Mouse (Mus musculus) lung, embryonic 14.5 days (tissue): Measurements from ENCODE around the gene Bcl2l11. TPM values are rescaled to one million over a fixed set of nuclear protein-coding genes. Genes with fewer than 3 reads are reported as not detected.
A peak's percentile ranks its signal among the peaks of the same experiment; 100 is the strongest.

ENCODE experiments used
- ATAC-seq: fragments of 200-750 bp; cut with Nextera tagmentation; 2 replicates; pipeline ENCODE4 v1.8.0; 2017; ENCODE audit warnings: mild to moderate bottlenecking, moderate TSS enrichment, moderate library complexity; ENCODE audit not compliant: insufficient read depth
- DNase-seq: peaks from one replicate; pipeline ENCODE4 v3.0.0-alpha.2; 2015
- H3K27ac ChIP-seq: fragments of 300-500 bp; sonication (generic); 2 replicates; pipeline ENCODE4 v1.5.1; 2014; ENCODE audit warnings: low read depth, mild to moderate bottlenecking, moderate library complexity
- H3K27me3 ChIP-seq: fragments of 300-500 bp; sonication (generic); 2 replicates; pipeline ENCODE4 v1.6.1; 2014; ENCODE audit warnings: low read length, control low read depth; ENCODE audit not compliant: insufficient read depth
- H3K36me3 ChIP-seq: fragments of 300-500 bp; sonication (generic); 2 replicates; pipeline ENCODE4 v1.6.1; 2014; ENCODE audit warnings: control low read depth; ENCODE audit not compliant: insufficient read depth
- H3K4me1 ChIP-seq: fragments of 300-500 bp; sonication (generic); 2 replicates; pipeline ENCODE4 v1.6.1; 2014; ENCODE audit warnings: antibody characterized with exemption, control low read depth; ENCODE audit not compliant: insufficient read depth
- H3K4me2 ChIP-seq: fragments of 300-500 bp; sonication (generic); 2 replicates; pipeline ENCODE4 v1.6.1; 2014; ENCODE audit warnings: mild to moderate bottlenecking
- H3K4me3 ChIP-seq: fragments of 300-500 bp; sonication (generic); 2 replicates; pipeline ENCODE4 v1.5.1; 2014; ENCODE audit warnings: low read depth, low read length
- H3K9ac ChIP-seq: fragments of 300-500 bp; sonication (generic); 2 replicates; pipeline ENCODE4 v1.6.1; 2014
- H3K9me3 ChIP-seq: fragments of 300-500 bp; sonication (generic); 2 replicates; pipeline ENCODE4 v1.6.1; 2016; ENCODE audit warnings: low read depth, low read length, control low read depth
- CTCF ChIP-seq: IDR thresholded peaks from 2 replicates; pipeline ENCODE4 v1.5.1; 2016; ENCODE audit warnings: antibody characterized with exemption, low read depth
- WGBS: fragments of 180-500 bp; shearing (Covaris S2); extraction: QIAGEN DNeasy Blood & Tissue Kit; methylation state at CpG from one replicate; pipeline ENCODE4 v1.1.7; 2014; 5-methylcytosine and 5-hydroxymethylcytosine counted together
- polyA plus RNA-seq: library from polyadenylated mRNA; unstranded; fragments of >200 nt; fragmentation: Nextera tagmentation; extraction: Ambion mirVana; gene quantifications from 2 replicates; pipeline ENCODE4 v1.2.1, GENCODE M21; 2014

The Bcl2l11 gene
- polyA plus RNA-seq, 1 experiment from 2014 or later = 27.9 TPM

GRCm38 (mm10) chr2:128182751-128183150, 56.9 kb downstream of the Bcl2l11 start:
- Histone ChIP-seq H3K9ac (no peak overlapping the region), H3K4me2 (no peak overlapping the region), H3K27me3 (no peaks in the 10 kb centered on the region), H3K4me3 (no peak overlapping the region), H3K9me3 (no peaks in the 10 kb centered on the region), H3K36me3 (no peaks in the 10 kb centered on the region), H3K4me1 (peaks cover 7% of the 10 kb centered on the region), H3K27ac (no peak overlapping the region)
- DNase-seq (no peak), ATAC-seq (no peak)
- WGBS = 79% methylated on average over 4 of the region's 4 CpGs
- TF ChIP-seq CTCF = no peak

DNA sequence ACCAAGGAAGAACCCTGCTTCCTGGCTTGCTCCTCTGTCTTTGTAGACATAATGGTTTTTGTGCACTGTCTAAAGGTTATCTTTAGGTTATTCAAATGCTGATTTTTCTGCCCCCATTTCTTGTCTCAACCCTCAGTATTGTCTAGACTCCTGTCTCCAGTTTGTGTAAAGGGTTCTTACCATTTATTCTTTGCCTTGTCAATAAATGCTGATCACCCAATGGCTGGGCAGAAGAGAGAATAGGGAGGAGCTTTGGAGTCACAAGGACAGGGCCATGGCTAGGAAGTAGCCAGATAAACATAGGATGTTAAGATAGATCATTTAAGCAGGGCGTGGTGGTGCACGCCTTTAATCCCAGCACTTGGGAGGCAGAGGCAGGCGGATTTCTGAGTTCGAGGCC, 57.9 kb downstream of the Bcl2l11 start:
- no peaks in the 10 kb centered on the region for H3K36me3 ChIP-seq
- H3K27me3 ChIP-seq = no peaks in the 10 kb centered on the region
- DNase-seq (no peak), ATAC-seq (no peak)
- H3K9me3 ChIP-seq = no peaks in the 10 kb centered on the region
- no peak overlapping the region for H3K4me3 ChIP-seq
- H3K27ac ChIP-seq = no peak overlapping the region
- TF ChIP-seq CTCF = no peak
- H3K4me2 ChIP-seq = no peak overlapping the region
- peaks cover 7% of the 10 kb centered on the region; the same call in 1 of the 2 replicates for H3K4me1 ChIP-seq
- no peak overlapping the region for H3K9ac ChIP-seq
- 89% methylated on average over 4 of the region's 4 CpGs for WGBS

GRCm38 (mm10) chr2:128185942-128186341, 60.1 kb downstream of the Bcl2l11 start:
- no peaks in the 10 kb centered on the region for H3K9me3 ChIP-seq
- WGBS = 53% methylated on average over 4 of the region's 4 CpGs
- no peaks in the 10 kb centered on the region for H3K36me3 ChIP-seq
- DNase-seq (peak; percentile 48), ATAC-seq (0 out of 2 replicates have a peak, but pooled peaks have one; percentile 35)
- H3K4me3 ChIP-seq = no peak overlapping the region
- no peak overlapping the region for H3K9ac ChIP-seq
- TF ChIP-seq CTCF = no peak
- no peak overlapping the region for H3K27ac ChIP-seq
- no peaks in the 10 kb centered on the region for H3K27me3 ChIP-seq
- H3K4me2 ChIP-seq = no peak overlapping the region
- no peaks in the 10 kb centered on the region for H3K4me1 ChIP-seq

DNA sequence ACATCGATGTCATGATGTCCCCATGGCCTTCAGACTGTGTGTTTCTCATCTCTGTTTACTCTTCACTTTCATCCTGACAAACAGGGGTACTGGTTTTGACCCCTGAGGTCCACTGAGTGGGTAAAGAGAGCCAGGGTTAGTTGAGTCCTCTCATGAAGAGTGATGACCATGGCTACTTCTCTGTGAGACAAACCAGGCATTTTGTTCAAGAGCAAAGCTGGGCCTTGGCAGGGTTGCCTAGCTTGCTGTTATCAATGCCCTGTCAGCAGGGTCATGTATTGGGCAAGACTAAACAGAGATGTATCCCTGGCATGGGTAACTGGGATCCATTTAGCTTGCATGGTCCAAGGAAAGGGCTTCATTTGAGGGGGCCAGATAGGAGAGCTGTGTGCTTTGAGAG, 61.4 kb downstream of the Bcl2l11 start:
- H3K4me3 ChIP-seq = no peak overlapping the region
- H3K9me3 ChIP-seq = no peaks in the 10 kb centered on the region
- no peaks in the 10 kb centered on the region for H3K4me1 ChIP-seq
- 95% methylated on average over 1 of the region's 1 CpGs for WGBS
- no peaks in the 10 kb centered on the region for H3K36me3 ChIP-seq
- DNase-seq (no peak), ATAC-seq (no peak)
- no peak overlapping the region for H3K27ac ChIP-seq
- TF ChIP-seq CTCF = no peak
- no peak overlapping the region for H3K4me2 ChIP-seq
- no peak overlapping the region for H3K9ac ChIP-seq
- H3K27me3 ChIP-seq = no peaks in the 10 kb centered on the region

GRCm38 (mm10) chr2:128188461-128188860, 62.6 kb downstream of the Bcl2l11 start:
- ATAC-seq = no peak
- no peaks in the 10 kb centered on the region for H3K9me3 ChIP-seq

GRCm38 (mm10) chr2:128189691-128190090, 63.9 kb downstream of the Bcl2l11 start:
- ATAC-seq (no peak), DNase-seq (no peak)
- Histone ChIP-seq H3K36me3 (no peaks in the 10 kb centered on the region), H3K4me1 (no peaks in the 10 kb centered on the region), H3K9me3 (no peaks in the 10 kb centered on the region), H3K27me3 (no peaks in the 10 kb centered on the region), H3K9ac (no peak overlapping the region), H3K27ac (no peak overlapping the region), H3K4me3 (no peak overlapping the region), H3K4me2 (0 out of 2 replicates have a peak overlapping the region, but pooled peaks have one; percentile 23)
- no peak for TF ChIP-seq CTCF
- 34% methylated on average over 10 of the region's 10 CpGs for WGBS

More at GRCm38 (mm10) chr2:128188461-128188860, 62.6 kb downstream of the Bcl2l11 start:
- H3K4me3 ChIP-seq = no peak overlapping the region
- WGBS = 85% methylated on average over 3 of the region's 3 CpGs
- H3K4me2 ChIP-seq = no peak overlapping the region
- no peaks in the 10 kb centered on the region for H3K27me3 ChIP-seq
- no peak overlapping the region for H3K27ac ChIP-seq
- no peaks in the 10 kb centered on the region for H3K36me3 ChIP-seq
- no peaks in the 10 kb centered on the region for H3K4me1 ChIP-seq
- no peak overlapping the region for H3K9ac ChIP-seq
- DNase-seq = no peak
- TF ChIP-seq CTCF = no peak

DNA sequence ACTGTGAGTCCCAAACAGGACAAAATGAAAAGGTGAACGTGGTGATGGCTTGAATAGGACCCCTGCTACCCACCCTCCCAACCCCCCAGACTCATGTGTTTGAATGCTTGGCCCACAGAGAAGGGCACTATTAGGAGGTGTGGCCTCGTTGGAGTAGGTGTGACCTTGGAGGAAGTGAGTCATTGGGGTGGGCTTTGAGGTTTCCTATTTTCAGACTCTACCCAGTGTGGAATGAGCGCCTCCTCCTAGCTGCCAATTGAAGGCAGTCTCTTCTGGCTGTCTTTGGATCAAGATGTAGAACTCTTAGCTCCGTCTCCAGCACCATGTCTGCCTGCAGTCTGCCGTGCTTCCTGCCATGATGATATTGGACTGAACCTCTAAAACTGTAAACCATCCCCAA, 64.4 kb downstream of the Bcl2l11 start:
- ATAC-seq = no peak

GRCm38 (mm10) chr2:128193411-128193810, 67.6 kb downstream of the Bcl2l11 start:
- 67% methylated on average over 4 of the region's 4 CpGs for WGBS
- DNase-seq = no peak
- no peaks in the 10 kb centered on the region for H3K4me1 ChIP-seq
- no peaks in the 10 kb centered on the region for H3K36me3 ChIP-seq
- H3K27ac ChIP-seq = no peak overlapping the region
- no peaks in the 10 kb centered on the region for H3K9me3 ChIP-seq
- no peaks in the 10 kb centered on the region for H3K27me3 ChIP-seq
- H3K9ac ChIP-seq = no peak overlapping the region
- no peak for ATAC-seq
- no peak overlapping the region for H3K4me2 ChIP-seq
- TF ChIP-seq CTCF = no peak
- no peak overlapping the region for H3K4me3 ChIP-seq

More for the DNA sequence above, 64.4 kb downstream of the Bcl2l11 start:
- Histone ChIP-seq H3K4me2 (0 out of 2 replicates have a peak overlapping the region, but pooled peaks have one; percentile 23), H3K27ac (no peak overlapping the region), H3K4me1 (no peaks in the 10 kb centered on the region), H3K9ac (no peak overlapping the region), H3K9me3 (no peaks in the 10 kb centered on the region), H3K27me3 (no peaks in the 10 kb centered on the region), H3K4me3 (no peak overlapping the region), H3K36me3 (no peaks in the 10 kb centered on the region)
- no peak for DNase-seq
- TF ChIP-seq CTCF = no peak
- WGBS = 67% methylated on average over 5 of the region's 5 CpGs
